Mouse (Mus musculus) testis, postnatal 14 days (tissue): ENCODE measurements at regions not wholly inside any gene's neighbourhood (a gene's known extent, or its start where the extent isn't known, plus 50 kb on each side); places are given as distances from the start of the nearest gene placed in this dataset.
"Not testable (repeated sequence)": the region's sequence is repeated elsewhere in the genome, so short reads cannot be mapped to it uniquely, and the experiment has no call there.

Experiments used
- DNase-seq: peaks from one replicate; pipeline ENCODE4 v3.0.0; 2021; ENCODE audit warnings: low spot score

DNA sequence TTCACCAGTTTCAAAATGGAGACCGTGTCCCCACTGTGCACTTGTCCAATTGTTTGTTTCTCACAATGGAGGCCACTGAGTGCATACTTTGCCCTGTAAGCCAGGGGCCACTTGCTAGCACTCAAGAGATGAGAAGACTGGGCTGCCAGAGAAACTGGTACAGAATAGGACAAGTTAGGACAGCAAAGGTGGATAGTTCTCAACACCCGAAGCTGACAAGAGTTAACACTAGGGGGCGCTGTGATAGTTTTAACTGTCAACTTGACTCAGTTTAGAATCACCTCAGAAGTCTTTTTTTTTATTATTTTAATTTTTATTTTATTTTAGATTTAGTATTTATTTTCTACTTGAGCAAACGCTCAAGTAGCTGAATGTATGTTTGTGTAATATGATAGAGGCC, 188.2 kb upstream of the Asap2 start:
- DNase-seq = not testable (repeated sequence)

DNA sequence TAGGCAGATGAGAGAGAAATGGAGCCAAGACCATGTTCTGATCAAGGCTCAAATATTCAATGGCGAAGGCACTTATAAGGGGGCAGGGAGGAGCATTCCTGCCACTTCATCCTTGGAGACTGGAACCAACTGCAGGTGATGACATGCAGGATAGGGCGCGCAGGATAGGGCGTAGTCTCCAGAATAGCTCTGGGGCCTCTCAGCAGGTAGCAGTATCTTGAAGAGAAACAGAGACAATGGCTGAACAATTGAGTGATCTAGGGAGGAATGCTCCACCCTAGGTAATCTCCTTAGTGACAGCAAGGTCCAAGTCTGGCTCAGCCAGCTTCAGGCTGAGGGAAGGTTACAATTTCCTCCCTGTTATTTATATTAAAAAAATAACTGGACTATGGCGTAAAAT, 184.8 kb upstream of the Asap2 start:
- not testable (repeated sequence) for DNase-seq

DNA sequence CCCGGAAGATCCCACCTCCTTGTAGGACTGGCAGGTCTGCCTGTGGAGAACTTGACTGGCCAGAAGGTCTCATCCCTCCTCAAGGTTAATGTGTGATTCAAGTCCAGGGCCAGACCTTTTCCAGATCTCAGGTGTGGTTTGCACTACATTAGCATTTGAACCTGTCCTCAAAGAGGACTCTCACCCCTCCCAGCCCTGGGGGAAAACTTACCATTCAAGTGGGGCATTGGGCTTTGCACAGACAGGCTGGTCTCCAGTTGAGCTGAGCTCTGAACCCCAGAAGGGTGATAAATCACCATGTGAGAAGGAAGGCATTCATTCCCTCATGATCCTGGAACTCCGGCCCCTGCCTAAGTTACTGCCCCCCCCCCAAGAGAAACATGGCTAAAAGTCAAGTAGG, 183.6 kb upstream of the Asap2 start:
- DNase-seq = no peak

DNA sequence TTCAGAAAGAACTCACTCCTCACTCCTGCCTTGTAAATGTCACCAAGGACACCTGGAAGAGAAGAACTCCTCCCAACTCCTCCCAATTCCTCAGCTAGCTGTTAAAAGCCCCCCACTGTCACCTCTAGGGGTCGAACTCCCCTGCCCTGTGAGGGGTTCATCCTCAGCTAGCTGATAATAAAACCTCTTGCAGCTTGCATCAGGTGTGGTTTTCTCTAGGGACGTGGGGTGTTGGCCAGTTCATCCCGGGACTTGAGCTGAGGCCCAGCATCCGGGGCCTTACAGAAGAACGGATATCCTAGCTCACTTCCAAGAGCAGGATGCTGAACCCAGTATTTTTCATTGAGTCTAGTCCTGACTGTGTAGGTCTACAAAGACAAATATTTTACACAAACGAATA, 176.4 kb upstream of the Asap2 start:
- not testable (repeated sequence) for DNase-seq

DNA sequence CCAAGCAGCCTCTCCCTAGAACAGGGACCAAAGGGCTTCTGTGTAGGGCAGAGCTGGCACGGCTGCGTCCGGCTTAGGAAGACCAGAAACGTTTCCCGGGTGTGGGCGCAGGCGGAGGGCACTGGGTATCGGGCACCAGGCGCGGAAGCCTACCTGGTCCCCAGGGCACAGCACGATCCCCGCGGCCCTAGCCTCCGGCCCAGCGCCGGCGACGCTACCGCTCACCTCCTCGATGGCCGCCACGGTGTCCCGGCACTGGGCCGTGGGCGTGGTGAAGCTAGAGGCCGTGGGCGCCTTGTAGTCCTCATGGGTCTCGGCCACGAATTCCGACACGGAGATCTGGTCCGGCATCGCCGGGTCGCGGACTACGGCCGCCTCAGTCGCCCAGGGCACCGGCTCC, 175.1 kb upstream of the Asap2 start:
- DNase-seq = not testable (repeated sequence)

DNA sequence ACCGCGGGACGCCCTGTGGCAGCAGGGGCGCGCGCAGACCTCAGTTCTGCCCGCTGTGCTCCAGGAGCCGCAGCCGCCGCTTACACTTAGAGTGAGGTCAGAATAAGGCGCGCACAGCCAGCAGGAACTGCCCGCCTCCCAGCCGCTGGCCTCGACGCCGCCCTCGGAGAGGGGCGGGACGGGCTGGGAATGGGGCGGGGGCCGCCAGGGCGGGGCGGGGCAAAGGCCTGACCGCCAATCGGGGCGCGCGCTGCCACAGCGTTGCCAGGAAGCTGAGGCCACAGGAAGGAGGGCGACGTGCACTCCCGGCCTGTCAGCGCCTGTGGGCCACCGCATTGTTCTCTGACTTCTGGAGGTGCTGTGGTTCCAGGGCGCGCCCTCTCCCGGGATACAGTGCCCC, 174.7 kb upstream of the Asap2 start:
- DNase-seq = peak; percentile 85

DNA sequence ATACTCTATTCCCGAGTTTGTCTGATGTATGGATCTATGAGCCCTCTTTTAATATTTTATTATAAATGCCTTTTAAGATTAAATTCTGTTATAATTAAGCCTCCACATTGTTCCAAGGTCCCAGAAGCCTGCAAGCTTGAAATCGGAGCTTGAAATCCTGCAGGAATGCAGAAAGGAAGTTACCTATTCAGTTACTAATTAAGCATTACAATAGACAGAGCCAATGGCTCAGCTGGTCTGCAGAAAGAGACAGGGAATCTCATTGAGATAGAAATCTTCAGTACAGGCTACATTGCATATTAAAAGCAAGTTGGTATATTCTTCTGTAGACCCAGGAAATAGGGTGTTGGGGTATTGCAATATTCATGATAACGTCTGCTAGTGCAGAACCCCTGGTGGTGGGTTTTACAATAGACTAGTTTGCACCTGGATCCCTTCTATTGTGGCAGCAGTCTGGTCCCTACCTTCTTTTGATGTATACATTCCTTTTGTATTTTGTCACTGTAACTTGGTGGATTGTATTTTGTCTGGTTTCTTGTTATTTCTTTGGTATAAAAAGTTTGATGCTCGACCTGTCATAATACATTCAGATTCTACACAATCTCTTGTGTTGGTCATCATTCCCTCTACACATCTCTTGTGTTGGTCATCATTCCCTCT, 146.5 kb upstream of the Asap2 start:
- DNase-seq = not testable (repeated sequence)

DNA sequence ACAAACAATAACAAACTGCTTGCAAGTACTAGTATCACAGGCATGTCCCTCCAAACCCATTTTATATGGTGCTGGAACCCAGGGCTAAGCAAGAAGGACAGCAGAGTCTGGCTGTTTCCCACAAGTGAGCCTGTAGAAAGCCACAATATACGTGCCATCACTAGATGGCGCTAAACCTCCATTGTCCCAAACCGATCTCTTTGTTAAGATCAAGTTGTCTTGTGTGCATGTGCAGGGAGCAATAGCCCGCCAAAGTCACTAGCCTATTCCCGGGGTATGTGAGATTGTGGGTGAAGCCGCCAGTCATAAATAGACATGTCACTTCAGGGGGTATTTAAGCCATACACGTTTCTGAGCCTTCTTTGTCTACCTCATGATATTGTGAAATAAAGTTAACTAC, 145.4 kb upstream of the Asap2 start:
- DNase-seq = not testable (repeated sequence)

DNA sequence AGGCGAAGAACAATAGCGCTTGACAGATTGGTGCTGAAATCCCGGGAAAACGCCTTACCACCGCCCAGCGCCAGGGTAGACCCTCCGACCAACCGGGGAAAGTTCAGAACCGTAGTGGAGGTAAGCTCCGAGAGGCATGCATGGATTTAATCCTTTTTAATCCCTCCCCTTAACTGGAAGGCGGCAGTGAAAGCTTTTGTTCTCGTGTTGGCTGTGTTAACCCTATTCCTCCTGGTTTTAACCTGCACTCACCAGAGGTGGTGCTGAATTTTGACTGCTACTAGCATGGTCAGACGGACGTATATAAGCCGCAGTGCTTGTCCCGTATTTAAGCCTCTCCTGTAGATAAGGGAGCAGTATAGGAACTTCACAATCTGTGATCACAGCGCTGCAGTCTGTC, 145.0 kb upstream of the Asap2 start:
- no peak for DNase-seq

DNA sequence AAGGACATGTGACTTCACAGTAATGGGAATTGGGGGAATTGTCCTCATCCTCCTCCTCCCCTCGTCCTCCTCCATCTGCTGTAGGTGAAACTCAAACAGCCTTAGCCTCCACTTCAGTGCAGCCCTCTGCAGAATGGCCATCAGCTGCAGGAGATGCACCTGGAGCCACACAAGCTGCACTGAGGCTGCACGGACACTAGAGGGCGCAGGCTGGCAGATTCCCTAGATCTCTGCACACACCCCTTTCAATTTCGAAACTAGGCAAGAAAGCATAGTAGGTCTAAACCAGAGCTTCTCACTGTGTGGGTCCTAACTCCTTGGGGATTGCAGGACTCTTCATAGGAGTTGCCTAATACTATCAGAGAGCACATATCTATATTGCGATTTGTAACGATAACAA, 106.2 kb upstream of the Asap2 start:
- DNase-seq = not testable (repeated sequence)

DNA sequence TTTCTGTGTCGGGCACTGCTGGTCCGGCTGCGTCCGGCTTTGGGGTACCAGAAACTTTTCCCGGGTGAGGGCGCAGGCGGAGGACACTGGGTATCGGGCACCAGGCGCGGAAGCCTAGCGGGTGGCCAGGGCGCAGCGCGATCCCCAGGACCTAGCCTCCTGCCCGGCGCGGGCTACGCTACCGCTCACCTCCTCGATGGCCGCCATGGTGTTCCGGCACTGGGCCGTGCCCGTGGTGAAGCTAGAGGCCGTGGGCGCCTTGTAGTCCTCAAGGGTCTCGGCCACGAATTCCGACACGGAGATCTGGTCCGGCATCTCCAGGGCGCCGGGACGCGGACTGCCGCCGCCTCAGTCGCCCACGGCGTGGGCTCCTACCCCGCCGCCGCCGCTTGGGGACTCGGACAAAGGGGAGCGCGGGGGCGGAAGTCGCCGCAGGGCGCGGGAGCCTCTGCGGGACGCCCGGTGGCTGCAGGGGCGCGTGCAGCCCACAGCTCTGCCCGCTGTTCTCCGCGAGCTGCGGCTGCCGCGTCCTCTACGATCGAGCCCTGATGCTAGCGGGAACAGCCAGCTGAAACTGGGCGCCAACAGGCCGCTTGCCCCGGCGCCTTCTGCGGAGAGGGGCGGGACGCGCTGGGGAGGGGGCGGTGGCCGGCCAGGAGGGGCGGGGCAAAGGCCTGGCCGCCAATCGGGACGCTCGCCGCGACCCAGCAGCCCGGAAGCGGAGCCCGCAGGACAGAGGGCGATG, 69.4 kb upstream of the Asap2 start:
- DNase-seq = peak; percentile 69

DNA sequence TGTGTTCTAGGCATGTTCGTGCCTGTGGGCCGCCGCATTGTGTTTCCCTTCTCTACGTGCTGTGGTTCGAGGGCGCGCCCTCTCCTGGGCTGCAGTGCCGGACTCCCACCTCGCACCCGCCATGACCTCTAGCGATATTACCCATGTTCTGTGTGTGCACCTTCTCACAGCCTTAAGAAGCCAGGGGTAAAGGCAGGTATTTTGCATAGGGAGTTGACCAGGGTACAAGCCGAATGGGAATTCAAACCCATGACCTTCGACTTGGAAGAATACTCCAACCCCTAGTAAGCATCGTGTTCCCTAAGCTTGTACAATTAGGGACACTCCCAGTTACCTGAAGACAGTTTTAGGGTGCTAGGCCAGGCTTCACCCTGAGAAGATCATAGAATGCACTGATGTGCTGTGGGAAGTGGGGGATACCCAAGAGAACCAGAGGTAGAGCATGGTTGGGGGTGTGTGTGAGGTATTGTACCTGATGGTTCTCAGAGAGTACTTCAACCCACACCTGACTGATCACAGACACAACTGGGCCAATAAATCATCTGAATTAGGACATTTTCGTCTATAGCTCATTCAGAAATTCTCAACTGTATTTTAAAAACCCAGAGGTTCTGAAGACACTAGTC, 68.7 kb upstream of the Asap2 start:
- not testable (repeated sequence) for DNase-seq

DNA sequence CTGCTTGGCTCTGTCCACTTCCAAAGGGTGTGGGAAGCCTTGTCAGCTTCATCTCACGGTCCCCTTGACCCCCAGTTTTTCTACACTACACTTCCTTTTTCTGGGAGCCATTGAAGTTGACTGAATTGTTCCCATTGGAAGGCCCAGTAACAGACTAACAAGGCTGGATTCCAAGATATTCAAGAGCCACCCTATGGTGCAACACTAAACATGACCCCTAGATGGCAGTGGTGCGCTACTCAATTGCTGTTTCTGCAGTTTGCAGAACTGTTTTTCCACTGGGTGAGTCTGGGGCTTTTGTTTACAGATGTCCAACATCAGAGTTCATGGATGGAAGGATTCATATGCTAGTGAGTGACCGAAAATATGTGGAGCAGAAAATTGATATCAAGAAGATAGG, 61.3 kb upstream of the Asap2 start:
- DNase-seq = not testable (repeated sequence)
